Mouse (Mus musculus): ENCODE results near the gene Spryd3.

- TF ChIP-seq CEBPB (IDR thresholded peaks at IDR 0.05; ENCODE audit: low read depth) (no peak), USF1 (IDR thresholded peaks at IDR 0.05; ENCODE audit: low read depth) (no peak), CTCF (IDR thresholded peaks at IDR 0.05; ENCODE audit: control insufficient read depth, insufficient read depth, insufficient read length) (no peak), MAX (IDR thresholded peaks at IDR 0.05) (peak; percentile 16), MYOG (IDR thresholded peaks at IDR 0.05; ENCODE audit: control insufficient read depth, extremely low read depth, insufficient read length) (no peak), MYOD1 (IDR thresholded peaks at IDR 0.05; ENCODE audit: control insufficient read depth, insufficient read length, low read depth) (no peak), FOSL1 (IDR thresholded peaks at IDR 0.05; ENCODE audit: insufficient read depth, low read length, poor library complexity, severe bottlenecking) (no peak)
These were observed 32.6 kb downstream of the Spryd3 start for GRCm38 (mm10) chr15:102103371-102103946.

All from C2C12 (cell line).